Mouse (Mus musculus) macrophage (primary cell): ENCODE data around the gene Postn. TPM values are rescaled to one million over a fixed set of nuclear protein-coding genes. Genes with fewer than 3 reads are reported as not detected.

Source experiments
- H3K27ac ChIP-seq: fragments of 350-480 bp; formaldehyde crosslinking; 2 replicates; pipeline ENCODE4 v1.9.0; 2021
- H3K36me3 ChIP-seq: fragments of 350-480 bp; formaldehyde crosslinking; 2 replicates; pipeline ENCODE4 v1.9.0; 2021; ENCODE audit errors: inconsistent target
- H3K4me3 ChIP-seq: fragments of 350-480 bp; formaldehyde crosslinking; 2 replicates; pipeline ENCODE4 v1.9.0; 2021; ENCODE audit errors: inconsistent target
- H3K79me2 ChIP-seq: fragments of 350-480 bp; formaldehyde crosslinking; 2 replicates; pipeline ENCODE4 v1.9.0; 2021; ENCODE audit errors: inconsistent target
- whole genome bisulfite sequencing: methylation state at CpG from one replicate; pipeline ENCODE4 v1.1.7; 2026; ENCODE audit warnings: inconsistent platforms; ENCODE audit not compliant: missing documents; 5-methylcytosine and 5-hydroxymethylcytosine counted together
- polyA plus RNA-seq: library from polyadenylated mRNA; stranded (reverse); fragments of 250-400 nt; gene quantifications from 3 replicates; pipeline ENCODE4 v1.2.4, GENCODE M21; 2018; ENCODE audit warnings: inconsistent platforms

The Postn gene
- polyA plus RNA-seq, 1 experiment from 2014 or later: 0.46 TPM

DNA sequence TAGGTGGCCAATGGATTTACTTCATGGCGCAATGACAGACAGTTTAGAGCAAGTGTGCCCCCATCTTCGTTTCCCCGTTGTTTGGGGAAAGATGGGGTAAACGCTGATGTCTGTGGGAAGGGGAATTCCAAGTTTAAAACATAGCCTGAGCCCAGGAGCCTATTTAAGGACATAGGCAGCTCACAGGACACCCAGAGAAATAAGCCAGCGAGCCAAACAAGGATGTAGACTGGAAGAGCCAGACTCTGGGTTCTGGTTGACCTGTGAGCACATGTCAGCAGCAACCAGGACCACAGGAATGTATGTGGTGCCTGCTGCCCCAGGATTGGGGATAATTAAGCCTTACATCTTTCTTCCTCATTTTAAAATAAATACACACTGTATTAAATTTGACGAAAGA, 73.7 kb downstream of the Postn start:
- no peaks in the 10 kb centered on the region for H3K79me2 ChIP-seq
- H3K27ac ChIP-seq: no peak overlapping the region
- no peaks in the 10 kb centered on the region for H3K36me3 ChIP-seq
- no peak overlapping the region for H3K4me3 ChIP-seq
- 90% methylated on average over 6 of the region's 6 CpGs for WGBS

DNA sequence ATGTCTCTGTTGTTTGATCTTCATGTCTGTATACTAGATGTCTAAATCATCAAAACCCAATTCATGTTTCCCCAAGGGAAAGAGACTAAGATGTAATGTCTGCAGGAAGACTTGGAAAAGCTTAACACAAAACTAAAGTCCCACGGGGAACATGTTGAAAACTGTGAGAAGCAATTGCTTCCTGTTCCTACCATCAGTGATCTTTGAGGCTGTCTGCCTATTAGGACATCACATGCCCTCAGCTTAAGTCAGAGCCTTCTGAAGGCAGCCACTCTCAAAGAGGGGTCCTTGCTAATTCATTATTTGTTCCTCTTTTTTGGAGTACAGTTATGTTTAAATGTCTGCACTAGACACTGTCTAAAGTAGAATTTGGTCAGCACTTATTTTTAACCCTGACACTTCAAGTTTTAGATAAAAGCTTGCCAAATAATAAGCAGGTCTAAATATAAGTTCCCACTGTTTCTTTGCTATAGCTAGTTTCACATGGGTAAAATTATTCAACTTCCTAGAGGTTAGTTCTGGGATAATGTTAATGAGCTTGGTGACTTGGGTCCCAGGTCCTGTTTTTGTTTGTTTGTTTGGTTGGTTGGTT, 75.6 kb downstream of the Postn start:
- Histone ChIP-seq H3K4me3 (no peak overlapping the region), H3K79me2 (no peaks in the 10 kb centered on the region), H3K27ac (no peak overlapping the region), H3K36me3 (no peaks in the 10 kb centered on the region)
- 0% methylated on average over 1 of the region's 1 CpGs for WGBS

Other genes starting within 250 kb of the Postn start
- gene Trpc4, start 205.1 kb upstream of the Postn start, polyA plus RNA-seq: not detected in 3 replicates